Mouse (Mus musculus) layer of hippocampus, postnatal 36 days (tissue): ENCODE measurements around the gene Zdhhc14. TPM values are rescaled to one million over a fixed set of nuclear protein-coding genes. Genes with fewer than 3 reads are reported as not detected.

Experiments
- DNase-seq, 2 experiments: peaks; one replicate each; pipeline ENCODE4 v3.0.0; 2022
- total RNA-seq, 2 experiments: library from RNA; stranded (reverse); gene quantifications; 2 replicates each; pipeline ENCODE4 v1.2.3; 2021

Zdhhc14 gene
- total RNA-seq, 2 experiments from 2014 or later = 48.7 to 51.8 TPM

GRCm38 (mm10) chr17:5675951-5676350 lies 183.6 kb downstream of the Zdhhc14 start:
- no peak for DNase-seq

- DNase-seq = no peak
These were observed 187.0 kb downstream of the Zdhhc14 start for GRCm38 (mm10) chr17:5679315-5679714.

DNA sequence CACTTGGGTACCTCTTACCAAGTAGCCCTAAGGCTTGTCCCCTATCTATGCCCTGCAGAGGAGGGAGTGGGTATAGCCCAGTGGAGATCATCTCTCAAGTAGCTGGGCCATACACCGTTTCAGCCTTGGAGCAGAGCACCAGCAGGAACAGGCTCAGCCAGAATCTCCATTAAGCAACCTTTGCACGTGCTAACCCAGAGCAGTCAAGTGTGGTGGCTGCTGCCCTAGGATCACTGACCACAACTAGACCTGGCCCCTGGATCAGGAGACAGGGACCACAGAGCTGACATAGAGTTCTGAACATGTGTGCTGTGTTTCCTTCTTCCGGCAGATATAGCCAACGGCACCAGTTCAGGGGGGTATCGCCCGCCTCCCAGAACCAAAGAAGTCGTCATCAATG lies 193.0 kb downstream of the Zdhhc14 start:
- no peak for DNase-seq

GRCm38 (mm10) chr17:5687810-5688209 lies 195.5 kb downstream of the Zdhhc14 start:
- no peak for DNase-seq

DNA sequence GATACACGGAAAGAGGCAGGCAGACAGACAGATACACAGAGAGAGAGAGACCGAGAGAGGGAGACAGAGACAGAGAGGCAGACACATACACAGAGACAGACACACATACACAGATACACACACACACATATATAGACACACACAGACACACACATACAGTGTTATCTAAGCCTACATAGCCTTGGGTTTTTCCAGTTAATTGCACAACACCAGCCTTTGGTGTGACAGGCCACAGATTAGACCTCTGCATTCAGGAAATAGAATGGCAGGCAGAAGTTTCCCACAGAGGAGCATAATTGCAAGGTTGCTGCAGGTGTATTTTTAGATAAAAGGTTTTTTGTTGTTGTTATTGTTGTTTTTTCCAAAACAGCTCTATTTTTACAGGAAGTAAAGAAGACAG lies 195.9 kb downstream of the Zdhhc14 start:
- no peak for DNase-seq

GRCm38 (mm10) chr17:5688669-5689068 lies 196.3 kb downstream of the Zdhhc14 start:
- DNase-seq = no peak

- no peak for DNase-seq
These were observed 198.6 kb downstream of the Zdhhc14 start for GRCm38 (mm10) chr17:5690746-5691535.

DNA sequence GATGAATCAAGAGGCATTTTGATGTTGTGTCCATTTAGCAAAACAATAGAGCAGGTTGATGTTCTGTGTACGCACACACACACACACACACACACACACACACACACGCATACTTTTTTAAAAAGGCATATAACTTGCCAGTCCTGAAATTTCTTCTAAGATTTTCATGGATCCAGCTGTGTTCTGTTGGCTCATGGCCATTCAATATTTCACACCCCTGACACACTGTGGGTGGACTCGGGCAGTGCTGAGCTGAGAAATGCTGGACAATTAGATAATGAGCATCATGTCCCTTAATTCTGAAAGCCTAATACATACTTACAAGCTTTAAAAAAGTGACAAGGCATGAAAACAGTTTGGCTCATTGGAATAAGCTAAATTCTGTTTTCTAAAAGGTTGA lies 200.3 kb downstream of the Zdhhc14 start:
- DNase-seq = no peak

DNA sequence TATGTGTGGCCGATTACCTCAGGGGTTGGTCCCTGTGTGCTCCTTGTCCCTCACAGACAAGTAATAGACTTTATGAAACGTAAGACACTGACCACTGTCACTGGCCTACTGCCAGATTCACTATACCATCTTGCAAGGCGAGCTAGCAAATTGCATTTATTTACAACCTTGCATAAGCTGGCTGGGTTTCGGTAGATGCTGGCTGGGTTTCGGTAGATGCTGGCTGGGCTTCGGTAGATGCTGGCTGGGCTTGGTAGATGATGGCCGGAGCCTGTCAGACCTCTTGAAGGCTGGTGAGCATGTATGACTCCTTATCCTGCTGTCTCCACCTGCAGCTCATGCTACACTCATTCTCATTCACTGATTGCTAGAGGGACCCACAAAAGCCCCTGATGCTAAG lies 200.9 kb downstream of the Zdhhc14 start:
- DNase-seq = no peak

DNA sequence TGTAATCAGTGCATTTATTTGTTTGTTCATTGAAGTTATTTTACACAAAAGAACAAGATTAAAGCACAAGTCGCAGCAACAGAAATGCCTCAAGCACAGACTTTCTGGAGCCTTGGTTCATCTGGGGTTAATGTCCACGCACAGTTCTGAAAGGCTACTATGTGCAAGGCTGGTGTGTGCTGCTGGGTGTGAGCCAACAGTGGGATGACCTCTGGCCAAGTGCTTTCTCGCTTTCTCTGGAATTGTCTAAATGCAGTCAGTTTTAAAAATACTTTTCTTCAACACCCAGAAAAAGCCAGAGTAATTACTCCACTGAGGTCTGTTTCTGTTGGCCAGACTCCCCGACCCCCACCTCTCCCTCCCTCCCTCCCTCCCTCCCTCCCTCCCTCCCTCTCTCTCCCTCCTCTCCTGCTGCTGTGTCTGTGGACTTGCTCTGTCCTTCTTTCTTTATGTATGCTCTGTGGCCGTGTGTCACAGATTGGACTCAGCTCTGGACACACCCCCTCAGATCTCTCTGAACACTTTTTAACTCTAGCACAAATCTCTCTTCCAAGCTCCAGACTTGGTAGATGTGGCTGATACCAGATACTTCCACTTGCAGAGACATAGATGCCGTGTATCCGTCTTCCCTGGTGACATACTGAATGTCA lies 206.2 kb downstream of the Zdhhc14 start:
- no peak for DNase-seq

DNA sequence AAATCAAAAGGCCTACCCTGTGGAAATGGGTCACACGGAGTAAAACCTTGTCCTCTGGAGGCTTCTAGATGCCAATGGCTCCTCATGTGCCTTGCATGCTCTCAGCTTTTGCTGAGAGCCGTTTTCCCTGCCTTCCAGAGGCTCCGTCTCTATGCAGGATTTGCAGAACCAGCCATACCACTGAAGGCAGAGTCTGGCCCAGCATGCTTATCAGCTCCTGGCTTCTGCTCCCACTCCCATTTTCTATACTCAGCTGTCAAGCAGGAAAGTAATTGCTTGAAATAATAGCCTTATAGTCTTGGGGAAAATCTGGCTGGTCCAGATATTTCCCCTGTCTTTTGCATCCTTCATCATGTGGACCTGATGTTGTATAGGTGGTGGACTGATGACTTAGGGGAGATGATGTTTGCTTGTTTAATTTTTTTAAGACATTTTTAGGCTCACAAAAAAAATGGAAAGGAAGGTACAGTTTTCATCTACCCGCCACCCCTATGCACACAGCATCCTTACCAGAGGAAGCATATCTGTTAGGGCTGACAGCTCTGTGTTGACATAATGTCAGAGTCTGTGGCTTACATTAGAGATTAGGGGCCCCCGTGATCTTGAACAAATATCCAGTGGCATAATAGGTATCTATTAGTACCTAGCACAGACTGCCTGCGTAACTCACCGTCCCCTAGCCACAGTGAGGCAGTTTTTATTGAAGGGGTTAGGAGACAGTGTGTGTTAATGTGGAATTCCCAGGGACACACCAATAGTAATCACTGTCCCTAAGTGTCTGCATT lies 218.2 kb downstream of the Zdhhc14 start:
- no peak for DNase-seq

DNA sequence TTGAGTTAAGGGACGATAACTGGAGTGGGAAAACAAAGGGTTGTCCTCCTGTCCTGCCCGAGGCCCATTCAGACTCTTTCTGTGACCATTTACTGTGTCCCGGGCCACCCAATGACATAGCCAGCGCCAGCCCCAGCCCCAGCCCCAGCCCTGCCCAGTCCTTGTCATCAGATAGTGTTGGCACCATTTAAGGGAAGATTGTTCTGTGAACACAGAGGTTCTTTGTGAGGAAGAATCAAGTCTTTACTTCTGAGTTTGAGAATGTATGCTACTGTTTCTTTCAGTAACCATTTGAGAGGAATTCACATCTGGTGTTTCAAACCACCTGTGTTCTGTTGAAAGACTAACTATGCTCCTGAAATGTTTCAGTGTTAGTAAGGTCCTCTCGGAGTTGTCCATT lies 219.5 kb downstream of the Zdhhc14 start:
- DNase-seq = no peak

DNA sequence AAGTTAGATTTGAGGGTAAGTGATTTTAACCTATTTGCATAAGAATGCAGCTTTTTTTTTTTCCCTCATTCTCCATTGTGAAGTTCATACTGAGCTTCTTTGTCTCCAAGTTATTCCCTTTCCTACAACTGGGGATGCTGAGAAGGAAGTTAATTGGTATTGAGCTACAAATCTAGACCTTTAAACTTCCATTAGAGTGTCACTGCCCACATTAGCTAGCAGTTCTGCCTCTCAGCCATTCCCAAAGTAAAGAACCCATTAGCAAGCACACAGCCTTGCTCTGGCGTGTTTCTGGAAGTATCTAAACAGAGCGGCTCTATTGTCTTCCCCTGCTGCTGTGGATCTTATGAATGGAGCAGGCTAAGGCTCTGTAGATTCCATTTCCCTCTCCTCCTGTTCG lies 220.8 kb downstream of the Zdhhc14 start:
- no peak for DNase-seq

GRCm38 (mm10) chr17:5716912-5717311 lies 224.6 kb downstream of the Zdhhc14 start:
- no peak for DNase-seq

- no peak for DNase-seq
These were observed 226.5 kb downstream of the Zdhhc14 start for GRCm38 (mm10) chr17:5718768-5719387.

GRCm38 (mm10) chr17:5722802-5723201 lies 230.4 kb downstream of the Zdhhc14 start:
- no peak for DNase-seq

DNA sequence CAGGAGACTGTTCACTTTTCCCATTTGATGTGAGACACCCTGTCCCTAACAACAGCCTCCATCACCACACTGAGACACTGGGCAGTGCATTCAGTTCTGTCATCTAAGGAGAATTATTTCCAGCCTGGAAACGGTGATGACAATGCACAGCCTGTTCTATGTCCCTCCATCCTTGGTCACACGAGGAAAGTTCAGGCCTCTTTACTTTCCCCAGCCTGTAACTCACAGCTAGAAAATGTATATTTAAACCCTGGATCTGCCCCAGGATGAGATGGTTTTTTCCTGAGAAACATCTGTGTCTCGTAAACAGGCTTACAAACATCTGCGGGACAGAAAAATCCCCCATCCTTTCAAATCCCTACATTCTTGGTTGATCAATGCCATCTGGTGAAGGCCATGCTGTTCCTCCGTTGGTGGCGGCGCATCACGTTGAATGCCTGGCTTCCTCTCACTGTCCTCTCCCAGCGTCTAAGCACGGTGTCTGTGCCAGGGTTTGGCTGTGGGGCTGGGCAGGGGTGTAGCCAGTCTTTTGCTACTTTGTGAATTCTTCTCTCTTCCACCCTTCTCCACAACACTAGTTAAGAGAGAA lies 231.3 kb downstream of the Zdhhc14 start:
- DNase-seq = peak in 1 of 2 experiments; percentile 16

- DNase-seq = no peak
These were observed 237.3 kb downstream of the Zdhhc14 start for GRCm38 (mm10) chr17:5729587-5730125.

DNA sequence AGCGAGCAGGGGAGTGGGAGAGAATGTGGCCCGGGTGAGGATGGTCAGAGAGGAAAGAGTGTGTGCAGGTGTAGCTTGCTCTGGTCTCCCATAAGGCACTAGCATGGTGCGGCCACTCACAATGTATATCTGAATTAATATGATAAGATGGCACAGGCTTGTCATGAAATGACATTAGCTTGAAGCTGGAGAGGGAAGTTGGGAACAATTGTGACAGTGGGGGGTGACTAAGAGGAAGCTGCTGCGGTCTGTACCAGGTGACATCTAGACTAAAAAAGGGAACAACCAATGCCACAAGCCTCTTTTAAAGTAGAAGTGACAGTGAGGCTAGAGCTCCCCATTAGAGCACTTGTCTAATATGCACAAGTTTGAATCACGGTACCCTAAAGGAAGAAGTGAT lies 238.2 kb downstream of the Zdhhc14 start:
- no peak for DNase-seq

- peak in 1 of 2 experiments; percentile 30 for DNase-seq
These were observed 241.0 kb downstream of the Zdhhc14 start for GRCm38 (mm10) chr17:5733400-5733799.

DNA sequence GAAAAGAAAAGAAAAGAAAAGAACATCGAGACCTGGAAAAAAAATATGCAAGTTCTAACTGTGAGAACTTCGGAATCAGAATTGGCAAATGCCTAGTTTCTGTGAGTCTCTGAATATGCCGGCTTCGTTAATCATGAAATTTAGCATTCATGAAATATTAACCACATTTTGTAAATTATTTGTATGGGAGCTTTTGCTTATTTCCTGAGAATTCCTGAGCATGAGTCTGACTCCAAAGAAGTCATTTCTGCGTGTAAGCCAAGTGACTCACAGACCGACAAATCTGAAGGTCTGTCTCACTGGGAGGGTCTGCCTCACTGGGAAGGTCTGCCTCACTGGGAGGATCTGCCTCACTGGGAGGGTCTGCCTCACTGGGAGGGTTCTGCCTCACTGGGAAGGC lies 248.7 kb downstream of the Zdhhc14 start:
- no peak for DNase-seq

DNA sequence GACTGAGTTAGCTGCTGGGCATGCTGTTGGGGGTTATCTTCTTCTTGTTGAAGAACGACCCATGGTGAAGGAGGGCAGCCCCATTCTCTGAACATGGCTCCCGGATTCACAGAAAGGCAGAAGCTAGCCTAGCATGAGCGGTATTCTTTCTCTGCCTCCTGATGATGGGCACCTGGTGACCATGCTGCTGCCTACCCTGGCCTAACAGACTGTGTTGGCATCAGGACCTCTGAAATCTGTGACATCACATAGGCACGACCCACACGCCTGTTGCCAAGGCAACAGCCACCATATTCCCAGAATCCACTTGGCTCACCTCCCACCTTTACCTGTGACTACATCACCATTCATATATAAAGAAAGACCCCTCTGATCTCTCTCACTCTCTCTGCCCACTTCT lies 251.7 kb downstream of the Zdhhc14 start:
- DNase-seq = no peak
